Mouse (Mus musculus) heart, adult 10 weeks (tissue): ENCODE measurements around the gene Spag4. TPM values are rescaled to one million over a fixed set of nuclear protein-coding genes. Genes with fewer than 3 reads are reported as not detected.

Source experiments
- polyA plus RNA-seq: library from polyadenylated mRNA; stranded (reverse); fragments of 350-450 nt; fragmentation: Illumina TruSeq; extraction: RNeasy Lipid Tissue Mini Kit (QIAGEN cat#74804); gene quantifications from one replicate; pipeline ENCODE4 v1.2.3, GENCODE M21; 2014; ENCODE audit warnings: low read depth, low replicate concordance

Gene Spag4
- 0.81 TPM for polyA plus RNA-seq

DNA sequence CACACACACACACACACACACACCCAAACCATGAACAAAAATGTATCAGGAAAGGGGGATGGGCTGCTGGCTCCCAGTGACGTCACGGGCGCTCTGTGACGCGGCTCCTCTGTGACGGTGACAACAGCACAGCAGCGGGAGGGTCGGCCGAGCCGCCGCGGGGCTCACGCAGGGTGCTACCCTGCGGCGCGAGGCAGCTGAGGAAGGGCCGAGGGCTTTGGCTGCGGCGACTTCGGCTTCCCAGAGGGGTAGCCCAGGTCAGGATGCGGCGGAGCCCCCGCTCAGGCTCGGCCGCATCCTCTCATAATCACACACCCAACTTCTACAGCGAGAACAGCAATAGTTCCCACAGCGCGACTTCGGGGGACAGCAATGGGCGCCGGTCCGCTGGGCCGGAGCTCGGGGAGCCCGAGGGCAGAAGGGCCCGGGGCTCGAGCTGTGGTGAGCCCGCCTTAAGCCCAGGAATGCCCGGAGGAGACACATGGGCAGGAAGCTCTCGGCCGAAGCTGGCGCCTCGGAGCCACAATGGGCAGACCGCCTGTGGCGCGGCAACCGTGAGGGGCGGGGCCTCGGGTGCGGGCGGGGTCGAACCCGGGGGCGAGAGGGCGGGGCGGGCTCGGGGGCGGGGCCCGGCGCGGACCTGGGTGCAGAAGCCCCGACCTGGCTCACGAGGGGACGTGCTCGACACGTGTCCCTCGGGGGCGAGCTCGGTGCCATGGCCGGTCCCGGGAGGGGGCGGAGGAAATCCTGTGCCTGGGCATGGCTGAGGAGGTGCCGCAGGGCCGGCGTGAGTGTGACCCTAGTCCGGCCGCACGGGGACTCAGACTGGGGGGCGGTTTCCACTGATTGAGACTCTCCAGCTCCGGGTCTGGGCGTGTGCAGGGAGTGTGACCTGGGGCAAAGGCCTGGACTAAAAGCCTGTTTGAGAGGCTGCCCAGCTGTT is at the start of gene Spag4:
Spag4 (plus strand) TSS at position 77 of the 943 bp plus-strand sequence.

DNA sequence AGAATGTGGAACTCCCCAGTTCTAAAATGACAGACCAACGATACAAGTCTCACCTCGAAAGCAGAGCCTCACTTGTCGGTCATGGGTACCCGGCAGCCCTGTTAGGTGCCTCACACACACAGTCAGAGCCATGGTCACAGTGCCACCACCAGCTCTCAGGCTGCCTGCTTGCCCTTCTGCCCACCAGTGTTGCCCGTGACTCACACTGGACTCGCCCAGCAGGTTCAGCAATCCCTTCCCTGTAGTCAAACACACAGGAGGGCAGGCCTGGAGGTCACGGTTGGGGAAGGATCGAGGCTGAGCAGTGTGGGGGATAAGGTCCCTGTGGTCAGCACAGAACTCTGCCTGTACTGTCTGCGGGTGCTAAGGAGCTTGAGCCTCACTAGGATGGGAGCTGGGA is 12.2 kb upstream of the Spag4 start, which contains the start of gene Fer1l4:
Fer1l4 (minus strand) TSS at position 132 of the 400 bp plus-strand sequence.

DNA sequence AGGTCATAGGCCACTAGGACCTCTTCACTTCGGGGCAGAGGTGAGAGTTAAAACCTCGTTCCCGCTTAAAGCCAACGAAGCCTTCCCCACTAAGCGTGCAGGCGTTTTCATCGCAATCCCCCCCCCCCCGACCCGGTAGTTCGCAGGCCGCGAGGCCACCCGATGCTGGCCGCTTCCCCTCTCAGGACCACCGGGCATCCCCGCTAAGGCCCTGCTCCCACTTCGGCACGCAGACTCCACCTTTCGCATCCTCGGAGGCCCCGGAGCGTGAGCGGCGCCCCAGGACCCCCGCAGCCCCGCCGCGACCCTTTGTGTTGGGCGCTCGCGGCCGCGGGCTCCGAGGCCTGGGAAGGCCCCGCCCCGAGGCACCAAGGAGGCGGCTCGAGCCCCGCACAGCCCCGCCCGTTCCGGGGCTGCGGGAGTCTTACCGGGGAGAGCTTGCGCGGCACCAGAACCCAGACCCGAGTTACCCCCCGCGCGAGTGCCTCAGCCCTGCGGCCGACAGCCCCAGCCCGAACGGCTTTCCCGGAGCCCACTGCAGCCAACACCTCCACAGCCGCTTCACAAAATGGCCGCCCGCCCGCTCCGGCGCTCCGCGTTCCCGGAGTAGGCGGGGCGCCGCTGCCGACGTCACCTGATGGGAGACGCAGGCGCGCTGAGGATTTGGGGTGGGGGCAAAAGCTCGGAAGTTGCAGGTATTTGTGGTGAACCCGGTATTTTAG is 46.5 kb downstream of the Spag4 start, which contains the start of the genes Cpne1 and Rbm12:
Cpne1 (minus strand) TSS at position 608 of the 722 bp plus-strand sequence.
Rbm12 (minus strand) TSS at position 621 of the 722 bp plus-strand sequence.

Other genes starting within 250 kb of the Spag4 start
- gene BC029722, start 245.7 kb upstream of the Spag4 start, polyA plus RNA-seq, result 41.8 TPM
- gene Eif6, start 238.2 kb upstream of the Spag4 start, polyA plus RNA-seq, result 35.1 TPM
- gene Fam83c, start 230.3 kb upstream of the Spag4 start, polyA plus RNA-seq, result not detected
- 239 TPM for gene Uqcc1, start 134.9 kb upstream of the Spag4 start, polyA plus RNA-seq
- not detected for gene Gm15557, start 124.4 kb upstream of the Spag4 start, polyA plus RNA-seq
- not detected for gene Gdf5, start 119.8 kb upstream of the Spag4 start, polyA plus RNA-seq
- gene Cep250, start 108.7 kb upstream of the Spag4 start, polyA plus RNA-seq, result 6.9 TPM
- 0.45 TPM for gene 6430550D23Rik, start 57.2 kb upstream of the Spag4 start, polyA plus RNA-seq
- 67.2 TPM for gene Ergic3, start 57.1 kb upstream of the Spag4 start, polyA plus RNA-seq
- not detected for gene Fer1l4, start 12.2 kb upstream of the Spag4 start, polyA plus RNA-seq
- 14.5 TPM for gene Cpne1, start 46.8 kb downstream of the Spag4 start, polyA plus RNA-seq
- gene Rbm12, start 46.8 kb downstream of the Spag4 start, polyA plus RNA-seq, result 7.3 TPM
- gene Gm28036, start 61.9 kb downstream of the Spag4 start, polyA plus RNA-seq, result 8.2 TPM
- 208 TPM for gene Romo1, start 78.9 kb downstream of the Spag4 start, polyA plus RNA-seq
- gene Nfs1, start 79.0 kb downstream of the Spag4 start, polyA plus RNA-seq, result 115 TPM
- 170 TPM for gene Rbm39, start 115.1 kb downstream of the Spag4 start, polyA plus RNA-seq
- gene Phf20, start 131.3 kb downstream of the Spag4 start, polyA plus RNA-seq, result 11.4 TPM
- 1.4 TPM for gene Cnbd2, start 247.1 kb downstream of the Spag4 start, polyA plus RNA-seq
- gene Scand1, start 247.5 kb downstream of the Spag4 start, polyA plus RNA-seq, result 22.2 TPM